Mouse (Mus musculus) ES-CJ7 (cell line): Measurements from ENCODE around the gene Hspbap1.

Experiments
- DNase-seq: peaks from one replicate; pipeline ENCODE4 v3.0.0; 2011; ENCODE audit warnings: low read depth, low spot score

Hspbap1 gene

DNA sequence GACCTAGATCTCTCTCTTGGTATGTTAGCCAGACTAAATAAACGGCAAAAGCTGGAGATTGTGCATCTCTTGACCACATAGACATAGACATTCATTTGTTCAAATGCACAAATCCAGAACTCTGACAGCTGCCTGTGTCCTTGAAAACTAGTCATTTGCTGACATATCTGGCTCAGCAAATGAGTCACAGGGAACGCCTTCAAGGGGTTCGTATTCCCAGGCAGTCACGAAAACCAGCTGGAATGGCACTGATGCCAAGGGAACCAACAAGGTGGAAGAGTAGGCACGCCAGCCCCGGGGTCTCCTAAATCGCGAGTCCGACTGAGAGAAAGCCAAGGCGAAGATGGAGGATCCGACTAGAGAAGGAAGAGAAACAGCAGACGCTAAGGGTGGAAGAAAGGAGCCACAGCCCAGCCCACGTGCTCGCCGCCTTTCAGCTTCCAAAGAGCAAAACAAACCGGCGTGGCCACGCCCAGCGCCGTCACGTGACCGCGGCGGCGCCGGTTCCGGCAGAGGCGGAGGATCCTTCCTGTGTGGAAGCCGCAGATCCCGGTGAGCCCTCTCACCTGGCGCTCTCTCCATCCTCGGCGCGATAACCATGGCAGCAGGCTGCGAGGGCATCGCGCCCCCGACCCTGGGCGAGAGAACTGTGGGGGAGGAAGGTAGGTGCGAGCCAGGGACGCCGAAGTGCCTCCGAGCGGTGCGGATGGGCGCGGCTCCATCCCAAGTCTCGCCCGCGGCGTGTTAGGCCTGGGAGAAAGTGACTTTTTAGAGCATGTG lies at the start of gene Hspbap1:
Hspbap1 (plus strand) TSS at position 498 of the 780 bp plus-strand sequence.
- peak; percentile 92 for DNase-seq

DNA sequence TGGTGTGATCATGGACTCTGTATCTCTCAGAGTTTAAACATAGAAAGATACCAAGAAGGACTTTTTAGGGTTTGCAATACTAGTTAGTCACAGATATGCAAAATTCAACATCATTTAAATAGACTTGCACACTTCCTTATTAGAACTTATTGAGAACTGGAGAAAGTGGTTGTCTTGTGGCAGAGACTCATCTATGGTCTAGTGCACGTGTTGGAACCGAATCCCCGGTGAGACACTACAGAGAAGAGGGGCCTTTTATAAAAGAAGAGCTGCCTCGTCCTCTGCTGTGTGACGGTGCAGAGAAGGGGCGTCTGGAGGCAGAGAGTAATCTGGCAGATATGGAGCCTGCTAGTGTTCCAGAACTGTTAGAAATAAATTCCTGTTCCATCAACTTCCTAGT lies 45.6 kb upstream of the Hspbap1 start:
- DNase-seq: no peak

DNA sequence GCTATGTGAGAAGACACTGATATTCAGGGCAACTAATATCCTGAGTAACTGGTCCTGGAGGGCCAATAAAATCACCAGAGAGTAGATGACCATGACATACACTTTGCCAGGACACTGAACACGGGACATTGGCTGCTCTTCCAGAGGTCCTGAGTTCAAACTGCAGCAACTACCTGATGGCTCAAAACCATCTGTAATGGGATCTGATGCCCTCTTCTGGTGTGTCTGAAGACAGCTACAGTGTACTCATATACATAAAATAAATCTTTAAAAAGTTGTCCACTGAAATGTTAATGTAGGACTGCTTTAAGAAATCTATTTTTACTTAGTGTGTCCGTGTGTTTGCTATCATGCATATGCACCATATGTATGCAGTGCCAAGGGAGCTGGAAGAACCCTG lies 43.6 kb upstream of the Hspbap1 start:
- no peak for DNase-seq

DNA sequence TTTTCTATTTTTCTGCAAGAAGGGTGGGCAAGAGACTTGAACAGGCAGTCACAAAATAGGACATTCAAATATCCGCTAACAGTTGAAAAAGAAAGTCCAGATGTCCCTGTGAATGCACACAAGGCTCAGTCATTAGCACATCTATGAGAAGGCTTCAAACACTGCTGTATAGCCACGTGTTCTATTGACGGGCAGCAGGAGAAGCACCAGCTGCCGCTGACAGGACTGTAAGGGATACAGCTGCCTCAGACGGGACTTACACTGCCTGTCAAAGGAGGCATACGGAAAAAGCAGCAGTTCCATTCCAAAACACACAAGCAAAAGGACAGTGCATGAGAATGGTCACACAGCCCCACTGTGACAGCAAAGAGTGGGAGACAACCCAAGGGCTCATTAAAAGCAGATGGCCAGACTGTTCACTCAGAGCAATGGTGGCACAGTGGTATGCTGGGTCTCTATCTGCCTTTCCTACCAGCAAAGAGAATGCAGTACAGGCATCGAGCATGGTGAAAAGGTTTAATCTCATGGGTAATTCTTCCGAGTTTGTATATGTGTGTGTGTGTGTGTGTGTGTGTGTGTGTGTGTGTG lies 40.9 kb upstream of the Hspbap1 start:
- DNase-seq: peak; percentile 53

DNA sequence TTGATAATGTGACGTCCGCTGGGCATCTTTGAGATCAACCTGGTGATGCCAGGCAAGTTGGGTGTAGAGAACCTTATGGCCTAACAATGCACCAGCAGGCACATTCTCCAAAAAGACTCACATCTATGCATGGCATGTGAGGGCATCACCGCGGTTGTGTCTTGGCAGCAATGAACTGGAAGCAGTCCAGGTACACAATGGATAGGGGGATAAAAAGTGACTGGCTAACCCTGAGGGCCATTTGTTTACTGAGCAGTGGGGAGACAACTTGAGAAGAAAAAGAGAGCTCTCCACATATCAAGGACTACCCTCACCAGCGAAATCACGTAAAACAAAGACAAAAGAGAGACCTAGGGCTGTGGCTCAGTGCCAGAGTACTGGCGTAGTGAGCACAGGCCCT lies 38.1 kb upstream of the Hspbap1 start:
- no peak for DNase-seq

DNA sequence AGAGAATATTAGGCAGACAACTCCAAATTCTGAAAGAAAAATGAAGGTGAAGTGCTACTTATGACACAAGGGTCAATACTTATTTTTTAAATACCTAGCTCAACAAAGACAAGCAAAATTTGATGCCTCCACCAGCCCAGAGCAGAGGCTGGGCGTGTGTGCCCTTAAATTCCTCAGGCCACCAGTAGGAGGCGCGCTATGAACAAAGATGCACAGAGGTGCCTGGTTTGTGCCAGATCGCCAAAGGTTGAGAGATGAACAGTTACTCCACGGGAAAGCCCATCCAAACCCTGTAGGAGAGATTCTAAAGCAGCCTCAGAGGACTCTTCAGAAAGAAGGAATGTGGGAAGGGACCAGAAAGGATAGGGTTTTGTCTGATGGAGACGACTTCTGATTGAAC lies 36.1 kb upstream of the Hspbap1 start:
- DNase-seq: peak; percentile 75

DNA sequence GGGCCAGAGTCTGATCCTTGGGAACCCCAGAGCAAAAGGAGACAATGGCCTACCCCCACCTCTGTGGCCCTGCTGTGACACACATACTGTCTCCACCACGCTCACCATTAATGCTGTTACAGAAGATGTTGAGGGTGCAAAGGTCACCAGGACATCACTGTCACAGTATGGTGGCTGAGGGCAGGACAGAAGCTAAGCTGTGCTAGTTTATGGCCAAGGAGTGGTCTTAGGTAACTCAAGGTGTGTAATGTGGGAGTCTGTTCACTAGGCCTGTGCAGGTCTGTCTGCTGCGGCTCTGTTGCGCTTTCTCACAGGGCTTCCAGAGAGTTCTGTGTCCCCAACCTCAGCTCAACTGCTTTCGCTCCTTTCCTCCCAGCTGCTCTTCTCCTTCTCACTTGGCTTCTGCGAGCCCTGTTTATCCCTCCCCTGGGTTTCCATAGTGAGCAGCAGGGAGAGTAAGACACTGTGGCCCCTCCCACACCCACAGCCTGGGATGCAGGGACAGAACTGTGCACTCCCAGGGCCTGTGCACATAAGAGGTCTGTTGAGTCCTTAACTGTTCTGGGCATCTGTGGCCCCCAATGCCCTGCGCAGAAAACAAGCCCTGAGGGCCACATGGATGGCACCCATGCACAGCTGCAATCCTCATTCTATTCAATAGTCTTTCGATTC lies 31.9 kb upstream of the Hspbap1 start:
- no peak for DNase-seq

DNA sequence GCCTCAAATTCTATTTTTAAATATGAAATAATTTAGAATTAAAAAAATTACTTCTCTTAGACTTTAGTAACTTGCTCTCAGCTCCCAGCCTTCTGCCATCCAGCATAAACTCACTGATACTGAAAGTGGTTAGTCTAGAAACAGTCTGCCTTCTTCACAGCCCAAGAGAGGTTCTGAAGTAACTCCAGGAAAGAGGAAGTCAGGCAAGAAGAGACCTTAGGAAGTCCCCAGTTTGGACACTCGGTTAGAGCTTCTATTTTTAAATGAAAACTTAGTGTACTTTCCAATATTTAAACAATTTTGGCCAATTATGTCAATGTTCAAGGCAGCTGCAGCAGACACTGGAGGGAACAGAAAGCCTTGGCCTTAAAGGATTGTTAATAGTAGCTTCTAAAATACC lies 30.6 kb upstream of the Hspbap1 start:
- no peak for DNase-seq

DNA sequence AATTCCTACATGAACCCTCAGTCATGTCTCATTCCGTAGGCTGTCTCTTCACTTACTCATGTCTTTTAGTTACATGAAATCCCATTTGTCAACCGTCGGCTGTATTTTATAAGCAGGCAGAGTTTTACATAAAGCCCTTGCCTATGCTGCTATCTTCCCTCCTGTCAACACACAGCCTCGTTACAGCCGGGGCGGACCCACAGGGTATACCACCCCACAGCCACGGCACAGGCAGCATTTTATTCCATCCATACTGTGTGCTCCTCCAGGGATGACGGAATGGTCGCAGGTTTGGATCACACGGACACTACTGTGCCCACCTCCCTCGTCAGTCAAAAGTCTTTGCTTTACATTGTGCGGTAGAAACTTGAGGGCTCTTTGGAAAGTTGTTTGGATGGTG lies 29.8 kb upstream of the Hspbap1 start:
- no peak for DNase-seq

DNA sequence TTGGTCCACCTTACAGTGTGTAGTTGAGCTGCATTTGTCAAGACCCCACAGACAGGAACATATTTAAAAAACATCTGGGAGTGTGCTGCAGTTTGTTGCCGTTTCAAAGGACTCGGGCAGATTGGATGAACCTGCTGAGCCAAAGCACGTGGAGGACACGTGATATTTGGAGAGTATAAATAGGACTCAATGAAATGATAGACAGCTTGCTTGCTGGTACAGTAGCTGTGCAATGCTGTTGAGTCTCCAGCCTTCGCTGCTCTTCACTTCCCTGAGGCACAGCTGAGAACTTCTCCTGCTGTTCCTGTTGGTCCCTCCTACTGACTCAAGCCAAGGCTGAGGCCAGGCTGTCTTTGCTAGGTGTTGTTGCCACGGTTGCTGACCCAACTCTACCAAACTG lies 29.2 kb upstream of the Hspbap1 start:
- DNase-seq: no peak

DNA sequence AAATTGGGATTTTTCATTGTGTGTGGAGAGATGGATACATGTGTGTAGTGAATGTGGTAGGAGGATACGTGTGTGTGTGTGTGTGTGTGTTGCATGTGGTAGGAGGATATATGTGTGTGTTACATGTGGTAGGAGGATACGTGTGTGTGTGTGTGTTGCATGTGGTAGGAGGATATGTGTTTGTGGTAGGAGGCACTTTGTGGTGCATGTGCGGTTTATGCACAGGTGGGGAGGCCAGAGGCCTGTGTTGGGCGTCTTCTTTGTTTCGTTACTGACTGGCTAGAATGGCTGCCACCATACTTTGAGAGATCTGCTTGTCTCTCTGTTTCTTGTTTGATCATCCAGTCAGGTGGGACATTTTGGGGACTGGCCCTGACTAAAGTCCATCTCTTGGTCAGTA lies 28.6 kb upstream of the Hspbap1 start:
- no peak for DNase-seq

DNA sequence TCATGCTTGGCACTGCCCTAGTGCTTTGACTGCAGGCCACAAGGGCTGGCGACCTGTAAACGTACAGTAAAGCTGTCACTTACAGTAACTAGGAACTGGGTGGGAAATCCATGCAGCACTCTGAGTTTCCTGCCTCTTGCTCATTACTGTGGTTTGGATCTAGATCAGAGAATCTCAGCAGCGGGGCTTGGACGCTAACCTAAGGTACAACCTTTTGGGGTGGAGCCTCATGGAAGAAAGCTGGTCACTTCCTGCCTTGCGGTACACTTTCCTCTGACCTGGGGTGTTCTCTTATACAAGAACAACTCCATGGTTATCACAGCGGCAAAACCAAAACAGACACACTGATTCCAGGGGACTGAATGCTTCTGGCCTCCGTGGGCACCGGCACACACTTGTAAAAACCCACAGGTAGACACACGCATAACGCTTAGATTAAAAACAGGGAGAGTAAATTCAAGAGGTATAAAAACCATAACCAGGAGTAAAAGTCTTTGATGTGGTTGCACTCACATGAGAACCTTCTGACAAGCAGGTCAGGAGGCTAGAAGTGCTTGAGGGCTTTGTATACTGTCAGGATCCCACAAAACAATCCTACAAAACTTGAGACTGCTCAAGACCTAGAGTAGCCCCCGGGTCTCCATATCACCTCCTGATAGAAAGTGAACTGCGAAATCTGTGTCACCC lies 27.8 kb upstream of the Hspbap1 start:
- no peak for DNase-seq

DNA sequence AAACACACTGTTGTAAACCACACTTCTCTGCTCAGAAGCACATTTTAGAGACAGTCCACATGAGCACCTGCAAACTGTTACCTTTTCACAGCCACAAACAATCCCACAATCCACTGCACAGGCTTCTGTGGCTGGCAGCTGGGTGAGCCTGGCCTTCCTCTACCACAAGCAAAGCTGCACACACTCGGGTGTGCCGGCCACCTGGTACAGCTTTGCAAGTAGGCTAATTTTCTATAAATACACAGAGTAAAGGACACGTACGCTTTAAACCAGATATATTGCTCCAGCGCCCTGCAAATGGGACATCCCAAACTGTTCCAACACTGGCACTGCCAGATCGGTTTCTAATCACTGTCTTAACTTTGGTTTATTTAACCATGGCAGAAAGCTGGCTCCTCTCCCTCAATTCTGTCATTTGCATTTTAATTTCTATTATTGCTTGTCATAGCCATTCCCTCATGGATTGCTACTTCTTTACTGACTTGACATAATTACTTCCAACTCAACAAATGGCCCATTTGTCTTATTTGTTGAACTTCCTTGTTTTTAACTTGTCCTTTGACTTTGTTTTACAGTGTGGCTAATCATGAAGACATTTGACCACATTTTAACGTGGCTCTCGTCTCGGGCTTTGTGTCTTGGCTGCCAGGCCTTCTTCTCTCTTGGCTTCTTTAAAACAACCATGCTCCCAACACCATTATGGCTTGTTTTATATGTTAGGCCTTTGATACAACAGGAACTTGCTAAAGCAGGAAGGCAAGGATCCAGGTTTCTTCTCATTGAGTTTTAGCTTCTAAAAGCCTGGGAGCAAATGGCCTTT lies 22.5 kb upstream of the Hspbap1 start:
- DNase-seq: no peak

DNA sequence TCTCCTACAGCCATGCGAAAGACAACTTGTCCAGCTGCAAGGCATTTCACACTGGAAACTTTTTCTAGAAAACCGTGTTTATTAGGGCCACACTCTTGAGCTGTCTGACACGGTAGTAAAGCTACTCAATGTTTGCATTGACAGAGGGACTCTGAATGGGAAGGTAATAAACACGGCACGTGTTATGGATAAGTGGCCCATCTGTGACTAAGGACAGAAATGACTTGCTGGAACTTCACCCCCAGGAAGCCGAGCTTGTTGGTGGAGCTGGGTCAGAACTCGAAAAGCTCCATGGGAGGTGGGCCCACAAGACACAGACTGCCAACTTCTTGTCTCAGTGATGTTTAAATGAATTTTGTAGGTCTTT lies 22.0 kb upstream of the Hspbap1 start:
- no peak for DNase-seq

DNA sequence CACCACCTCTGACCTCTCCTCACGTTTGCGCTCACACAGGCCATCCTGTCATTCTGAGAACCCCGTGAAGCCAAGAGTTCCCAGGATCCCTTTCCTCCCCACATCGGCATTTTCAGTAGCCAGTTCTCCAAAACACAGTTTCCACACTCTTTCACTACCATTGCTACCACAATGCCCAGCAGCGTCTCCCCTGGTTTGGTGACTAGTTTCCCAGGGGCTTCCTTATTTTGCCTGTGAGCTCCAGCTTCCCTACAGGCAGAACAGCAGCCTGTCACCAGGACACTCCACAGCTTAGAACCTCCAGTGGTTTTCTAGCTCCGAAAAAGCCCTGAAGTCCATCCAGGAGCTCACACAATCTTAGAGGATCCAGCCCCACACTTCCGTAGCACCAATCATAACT lies 20.8 kb upstream of the Hspbap1 start:
- DNase-seq: no peak

DNA sequence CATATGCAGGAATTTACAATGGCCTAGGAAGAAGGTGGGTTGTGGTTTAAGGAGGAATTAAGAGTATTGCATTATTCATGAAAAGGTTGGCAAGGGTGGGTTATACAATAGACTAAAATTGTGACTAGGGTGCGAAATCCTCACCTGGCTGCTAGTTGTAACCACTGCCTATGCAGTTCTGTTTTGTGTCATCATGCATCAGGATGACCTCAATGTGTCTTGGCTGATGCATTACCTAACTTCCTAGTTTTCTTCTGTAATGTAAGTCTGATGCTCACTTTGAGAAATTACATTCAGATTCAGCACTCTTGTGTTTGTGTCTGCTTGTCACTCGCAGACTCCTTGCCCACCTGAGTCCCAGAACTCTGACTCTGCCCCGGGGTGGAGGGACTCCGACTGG lies 18.3 kb upstream of the Hspbap1 start:
- DNase-seq: no peak

DNA sequence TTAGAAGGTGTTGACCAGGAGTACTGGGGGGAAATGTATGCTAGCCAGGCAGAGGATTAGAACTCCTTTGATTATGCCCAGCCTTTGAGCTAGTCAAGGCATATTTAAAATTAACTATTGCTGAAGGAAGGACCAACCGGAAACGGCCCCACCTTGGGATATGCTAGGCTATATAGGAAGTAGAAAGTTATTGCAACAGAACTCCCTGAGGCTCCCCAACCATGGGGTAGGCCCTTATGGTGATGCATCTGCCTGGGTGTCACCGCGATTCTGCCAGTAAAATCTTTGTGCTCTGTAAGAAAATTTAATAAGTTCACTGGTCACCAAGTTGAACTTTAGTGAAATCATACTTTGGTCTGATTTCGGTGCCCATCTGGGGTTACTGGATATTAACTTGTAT lies 16.2 kb upstream of the Hspbap1 start:
- no peak for DNase-seq

DNA sequence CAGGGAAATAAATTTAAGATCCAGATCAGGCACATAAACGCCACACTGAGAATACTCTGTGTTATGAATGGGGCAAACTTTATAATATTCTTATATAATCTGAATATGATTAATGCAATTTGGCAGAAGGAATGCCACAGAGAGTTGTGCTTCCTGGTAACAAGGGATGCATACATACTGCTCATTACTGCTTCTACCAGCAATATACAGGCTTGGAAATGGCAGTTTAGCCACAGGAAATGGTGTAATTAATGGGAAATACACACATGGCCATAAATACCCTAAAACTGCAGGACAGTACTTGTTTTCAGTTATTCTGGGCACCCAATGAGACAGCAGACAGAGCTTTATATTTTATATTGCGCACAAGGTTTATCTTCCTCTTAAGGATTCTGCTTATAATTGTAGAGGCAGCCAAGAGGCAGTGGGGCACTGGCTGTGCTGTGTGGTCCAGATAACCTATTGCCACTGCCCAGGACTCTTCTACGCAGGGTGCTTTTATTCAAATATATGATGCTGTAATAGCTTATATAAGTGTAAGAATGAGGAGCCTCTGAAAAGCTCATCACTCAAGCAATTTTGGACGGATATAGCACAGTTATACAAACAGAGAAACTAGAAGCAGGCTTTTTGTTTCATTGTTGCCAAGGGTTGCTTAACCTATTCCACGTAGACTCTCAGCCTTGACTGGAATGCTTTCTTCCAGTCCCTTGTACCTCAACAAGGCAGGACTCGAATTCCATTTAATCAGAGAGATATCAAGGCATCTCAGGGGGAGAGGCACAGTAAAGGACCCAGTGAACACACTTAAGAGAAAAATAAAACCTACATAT lies 14.5 kb upstream of the Hspbap1 start:
- DNase-seq: no peak

DNA sequence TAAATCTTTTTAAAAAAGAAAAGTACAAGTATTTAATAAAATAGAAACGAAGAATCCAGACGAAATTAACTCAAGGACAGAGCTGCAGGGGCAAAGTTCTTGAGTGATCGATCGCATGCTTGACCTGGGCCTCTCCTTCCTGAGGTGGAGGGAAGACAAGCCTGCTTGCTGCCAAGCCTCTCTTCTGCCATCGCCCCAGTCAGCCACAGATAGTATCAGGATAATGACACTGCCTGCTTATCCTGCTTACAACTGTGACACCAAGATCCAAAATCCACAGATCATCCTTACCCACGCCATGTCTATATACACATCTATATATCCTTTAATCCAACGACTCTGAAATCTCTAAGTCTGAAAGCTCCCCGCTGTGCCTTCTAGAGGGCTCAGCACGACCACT lies 13.5 kb upstream of the Hspbap1 start:
- DNase-seq: no peak

DNA sequence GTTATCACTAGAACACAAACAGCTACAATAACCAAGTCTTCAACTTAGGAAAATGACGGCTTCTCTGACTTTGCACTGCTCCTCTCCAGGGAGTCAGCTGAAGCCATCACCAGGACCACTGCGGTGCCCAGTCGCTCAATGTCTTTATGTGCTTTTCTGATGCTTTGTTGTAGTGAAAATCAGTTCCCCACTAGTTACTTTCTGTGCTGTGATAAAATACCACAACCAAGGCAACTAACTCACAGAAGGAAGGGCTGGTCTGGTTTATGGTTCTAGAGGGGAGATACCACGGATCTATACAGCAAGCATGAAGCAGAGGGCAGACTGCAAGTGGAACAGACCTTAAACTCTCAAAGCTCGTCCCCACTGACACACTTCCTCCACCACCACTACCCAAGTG lies 10.8 kb upstream of the Hspbap1 start:
- no peak for DNase-seq
